Mouse (Mus musculus) megakaryocyte-erythroid progenitor cell, adult 5-6 weeks (primary cell): ENCODE measurements at regions not wholly inside any gene's neighbourhood (a gene's known extent, or its start where the extent isn't known, plus 50 kb on each side); places are given as distances from the start of the nearest gene placed in this dataset.

Experiments used
- ATAC-seq: replicated peaks from 2 replicates; pipeline ENCODE4 v1.8.0; 2016; ENCODE audit warnings: mild to moderate bottlenecking, inconsistent platforms; ENCODE audit not compliant: severe bottlenecking, poor library complexity, low FRiP score, low TSS enrichment

- ATAC-seq = no peak
Observed at GRCm38 (mm10) chr8:107846141-107846540, 96.3 kb upstream of the Zfhx3 start.

GRCm38 (mm10) chr8:107851236-107852043 lies 91.0 kb upstream of the Zfhx3 start:
- no peak for ATAC-seq

DNA sequence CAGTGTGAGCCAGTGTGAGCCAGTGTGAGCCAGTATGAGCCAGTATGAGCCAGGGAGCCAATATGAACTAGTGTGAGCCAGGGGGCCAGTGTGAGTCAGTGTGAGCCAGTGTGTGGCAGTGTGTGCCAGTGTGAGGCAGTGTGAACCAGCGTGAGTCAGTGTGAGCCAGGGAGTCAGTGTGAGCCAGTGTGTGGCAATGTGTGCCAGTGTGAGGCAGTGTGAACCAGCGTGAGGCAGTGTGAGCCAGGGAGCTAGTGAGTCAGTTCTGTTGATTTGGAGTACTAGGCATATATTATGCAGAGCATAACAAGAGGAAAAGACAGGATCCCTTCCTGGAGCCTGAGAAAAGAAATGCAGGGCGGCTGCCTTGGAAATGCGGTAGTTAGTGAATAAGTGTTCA lies 82.7 kb upstream of the Zfhx3 start:
- no peak for ATAC-seq

- ATAC-seq = no peak
Observed at GRCm38 (mm10) chr8:107860251-107860650, 82.2 kb upstream of the Zfhx3 start.

- ATAC-seq = no peak
Observed at GRCm38 (mm10) chr8:107864802-107865651, 77.4 kb upstream of the Zfhx3 start.

DNA sequence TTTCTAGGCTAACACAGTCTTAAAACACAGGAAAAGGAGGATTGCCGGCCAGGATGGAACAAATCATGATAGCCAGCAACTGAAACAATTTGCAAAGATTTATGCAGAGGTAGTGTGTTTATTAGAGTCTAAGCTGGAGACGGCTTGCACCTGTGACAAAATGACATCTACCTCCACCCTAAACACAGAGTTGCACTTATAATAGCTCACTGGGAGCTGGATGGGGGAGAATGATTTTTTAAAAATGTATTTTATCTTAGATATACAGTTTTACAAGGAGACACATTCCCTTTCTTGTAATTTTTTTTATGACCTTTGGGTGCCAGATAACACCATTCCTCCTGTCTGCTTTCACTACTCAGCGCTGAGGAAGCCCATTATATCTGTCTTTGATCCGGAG lies 76.7 kb upstream of the Zfhx3 start:
- ATAC-seq = no peak

- no peak for ATAC-seq
Observed at GRCm38 (mm10) chr8:107871718-107872117, 70.7 kb upstream of the Zfhx3 start.

DNA sequence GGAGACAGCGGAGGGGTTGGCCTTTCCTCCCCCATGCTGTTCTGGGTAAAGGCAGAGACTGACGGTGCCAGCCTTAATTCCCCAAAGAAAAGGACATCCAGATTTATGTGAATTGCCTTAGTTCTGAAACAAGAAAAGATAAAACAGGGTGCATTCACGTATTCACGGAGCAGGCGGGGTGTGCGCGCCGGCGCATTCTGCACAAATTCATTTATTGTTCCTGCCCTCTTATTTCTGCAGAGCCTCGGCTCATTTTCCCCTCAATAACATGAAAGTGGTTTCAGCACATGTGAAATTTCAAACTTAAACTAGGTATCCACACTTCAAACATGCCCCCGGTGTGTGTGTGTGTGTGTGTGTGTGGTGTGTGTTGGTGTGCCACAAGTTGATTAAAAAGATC lies 70.3 kb upstream of the Zfhx3 start:
- no peak for ATAC-seq

DNA sequence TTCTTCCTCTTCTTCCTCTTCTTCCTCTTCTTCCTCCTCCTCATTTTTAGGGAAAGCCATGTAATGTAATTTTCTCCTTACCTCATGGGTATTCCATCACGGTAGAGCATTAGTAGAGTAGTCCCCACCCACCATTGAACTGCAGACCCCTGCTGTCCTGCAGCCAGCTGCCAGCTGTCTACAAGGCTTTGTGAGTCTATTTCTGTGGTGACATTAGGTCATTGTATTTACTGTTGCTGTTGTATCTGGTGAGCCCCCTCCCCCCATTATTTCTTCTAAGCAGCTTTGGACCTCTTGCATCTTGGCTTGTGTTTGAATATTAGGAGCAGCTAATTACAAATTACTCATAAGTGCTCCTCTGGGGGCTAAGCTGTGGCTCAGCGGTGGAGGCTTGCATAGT lies 66.0 kb upstream of the Zfhx3 start:
- ATAC-seq = no peak

DNA sequence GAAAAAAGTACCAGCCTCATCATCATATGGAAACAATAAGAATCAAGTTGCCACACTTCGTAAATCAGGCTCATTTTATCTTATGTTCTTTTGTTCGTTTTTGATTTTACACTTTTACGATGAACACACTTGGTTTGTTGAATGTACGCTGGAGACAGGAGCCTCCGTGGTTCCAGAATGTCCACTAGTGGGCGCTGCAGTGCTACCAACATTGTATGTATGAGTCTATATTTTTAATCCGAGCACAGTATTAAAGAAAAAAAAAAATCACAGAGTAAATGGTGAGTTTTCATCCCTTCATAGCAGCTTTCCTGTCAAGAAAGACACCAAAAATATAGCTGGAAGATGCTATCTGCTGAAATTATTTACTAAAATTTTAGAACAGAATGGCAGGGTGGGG lies 60.6 kb upstream of the Zfhx3 start:
- 0 out of 2 replicates have a peak, but pooled peaks have one; percentile 55 for ATAC-seq

DNA sequence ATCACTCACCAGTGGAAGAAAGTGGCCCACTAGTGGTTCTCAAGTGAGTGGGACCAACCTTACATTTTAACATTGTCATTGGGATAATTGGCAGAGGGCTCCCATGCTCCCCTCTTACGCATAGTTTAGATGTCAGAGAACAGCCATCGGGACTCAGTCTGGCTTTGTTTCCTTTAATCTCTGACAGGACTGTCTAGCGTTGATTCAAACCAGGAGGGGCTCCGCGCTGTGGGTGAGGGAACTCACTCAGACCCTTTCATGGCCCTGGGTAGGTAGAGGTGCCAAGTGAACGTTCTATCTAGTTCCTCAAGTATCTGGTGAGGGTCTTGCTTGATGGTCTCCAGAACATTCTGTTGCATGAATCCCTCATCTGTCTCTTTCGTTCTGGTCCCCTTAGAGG lies 56.9 kb upstream of the Zfhx3 start:
- ATAC-seq = no peak

DNA sequence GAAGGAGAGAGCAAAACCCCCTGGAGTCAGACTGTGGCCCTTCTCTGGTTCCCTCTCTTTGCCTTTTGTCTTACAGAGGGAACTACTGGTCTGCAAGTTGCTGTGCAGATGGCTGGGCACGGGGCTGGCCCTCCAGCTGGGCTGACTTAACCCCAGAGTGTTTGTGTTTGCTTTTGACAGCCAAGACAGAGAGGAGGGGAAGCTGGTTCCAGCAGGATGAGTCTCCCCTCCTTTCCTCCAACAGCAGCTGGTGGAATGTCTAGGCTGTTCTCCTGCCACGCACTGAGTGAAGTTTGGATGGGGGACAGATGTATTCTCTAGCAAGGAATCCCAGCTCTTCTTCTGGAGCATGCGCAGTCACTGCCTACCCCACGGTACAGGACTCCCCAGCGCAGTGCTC lies 56.5 kb upstream of the Zfhx3 start:
- no peak for ATAC-seq

DNA sequence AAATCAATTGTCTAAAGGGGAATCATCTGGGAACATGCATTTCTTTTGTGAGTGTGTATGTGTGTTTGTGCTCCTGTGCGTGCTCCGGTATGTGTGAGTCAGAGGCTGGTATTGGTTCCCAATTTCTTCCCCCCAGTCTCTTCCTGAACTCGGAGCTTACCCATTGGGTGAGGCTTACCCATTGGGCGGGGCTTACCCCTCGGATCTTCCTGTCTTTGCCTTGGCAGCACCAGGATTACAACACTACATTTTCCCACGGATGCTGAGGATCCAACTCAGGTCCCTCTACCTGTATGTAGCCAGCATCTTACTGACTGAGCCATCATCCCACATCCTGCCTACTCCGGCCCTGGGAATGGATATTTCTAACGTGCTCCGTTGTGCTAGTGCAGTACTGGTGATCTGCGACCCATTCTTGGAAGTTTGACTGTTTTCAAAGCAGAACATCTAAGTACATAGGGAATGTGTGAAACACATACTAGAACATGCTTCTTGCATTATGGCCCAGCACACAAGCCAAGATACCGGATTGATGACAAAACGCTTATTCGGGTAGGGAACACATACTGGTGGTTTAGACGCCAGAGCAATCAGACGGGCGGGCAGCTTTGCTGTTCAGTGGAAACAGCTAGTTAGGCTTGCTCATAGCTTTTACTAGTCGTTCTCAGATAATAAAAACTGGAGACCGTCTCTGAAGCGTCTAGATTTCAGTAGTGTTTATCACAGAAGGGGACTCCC lies 55.8 kb upstream of the Zfhx3 start:
- ATAC-seq = no peak

DNA sequence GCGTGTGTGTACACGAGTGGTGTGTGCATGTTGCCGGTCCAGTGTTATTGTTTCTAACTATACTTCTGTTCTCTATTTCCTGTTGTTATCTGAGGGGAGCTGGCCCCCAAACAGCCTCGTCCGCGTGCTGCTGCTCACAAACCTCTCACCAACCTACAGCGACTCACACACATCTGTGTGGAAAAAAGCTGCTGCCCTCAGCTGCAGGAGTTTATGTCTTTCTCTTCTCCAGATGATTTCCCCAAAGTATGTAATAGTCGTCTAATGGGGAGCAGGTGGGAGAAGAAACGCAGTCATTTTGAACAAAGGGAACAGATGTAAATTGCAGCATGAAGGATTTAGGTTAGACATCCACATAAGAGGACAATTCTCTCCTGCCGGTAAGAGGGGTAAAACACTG lies 55.1 kb upstream of the Zfhx3 start:
- no peak for ATAC-seq

DNA sequence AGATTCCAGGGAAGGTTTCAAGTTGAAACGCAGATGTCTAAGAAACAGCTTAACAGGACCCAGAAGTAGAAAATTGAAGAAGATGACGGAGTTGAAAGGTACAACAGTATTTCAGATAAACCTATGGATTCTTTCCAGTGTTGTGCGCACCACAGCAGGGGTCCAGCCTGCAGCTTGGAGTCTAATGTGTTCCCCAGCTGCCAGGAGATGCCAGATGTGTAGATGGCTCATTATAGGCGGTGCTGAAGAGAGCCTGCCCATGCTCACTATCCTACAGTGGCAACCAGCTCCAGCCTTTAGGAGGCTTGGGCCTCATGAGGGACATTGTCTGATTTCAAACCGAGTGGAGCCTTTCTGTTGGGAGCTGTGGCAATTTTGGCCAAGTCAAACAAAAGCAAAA lies 51.5 kb upstream of the Zfhx3 start:
- ATAC-seq = no peak
